ENCODE assay signal across 8 mouse cellular contexts in the genomic region with DNA sequence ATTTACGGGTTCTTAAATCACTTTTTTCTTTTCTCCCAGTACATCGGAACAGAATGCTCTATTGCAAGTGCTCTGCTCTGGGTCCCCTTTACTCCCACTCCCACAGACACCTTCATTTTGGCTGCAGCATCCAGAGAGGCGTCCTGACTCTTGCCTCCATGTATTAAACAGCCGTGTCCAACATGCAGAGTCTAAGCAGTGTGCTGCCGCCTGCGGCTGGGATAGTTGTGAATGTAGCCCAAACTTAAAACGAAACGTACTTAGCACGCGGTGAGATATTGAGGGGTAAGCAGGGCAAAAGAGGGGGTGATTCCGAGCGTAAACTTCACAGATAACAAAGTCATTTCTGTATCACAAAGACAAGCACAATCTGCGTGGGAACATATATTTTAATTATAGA. TPM values are rescaled to one million over a fixed set of nuclear protein-coding genes. Genes with fewer than 3 reads are reported as not detected.
DNase-seq lines count a peak whose midpoint lies in the region; ATAC-seq and TF ChIP-seq lines count a peak whose summit lies in the region.

No protein-coding gene starts in this region.

- peak overlapping the region; percentile 19; the same call in 1 of the 2 replicates for H3K27ac ChIP-seq in embryonic facial prominence, embryonic 10.5 days (replicated peaks)
- H3K27ac ChIP-seq in limb, embryonic 14.5 days (replicated peaks; ENCODE audit: low read depth, low read length) = no peak overlapping the region
- H3K27ac ChIP-seq in neural tube, embryonic 12.5 days = no peak overlapping the region

- no peak for ATAC-seq in cerebellum, adult (ENCODE audit: insufficient number of reproducible peaks, low FRiP score, low TSS enrichment)
- no peak for ATAC-seq in limb, embryonic 14.5 days (ENCODE audit: low FRiP score, low read depth)
- ATAC-seq in neural tube, embryonic 12.5 days (ENCODE audit: low FRiP score, low read depth) = peak; percentile 67

- TF ChIP-seq POLR2A in limb, embryonic 14.5 days (IDR thresholded peaks at IDR 0.05; ENCODE audit: borderline replicate concordance, extremely low read depth, insufficient read depth, insufficient read length) = no peak

- DNase-seq in cerebellum, postnatal 10 days = peak; percentile 13 to 17
- DNase-seq in embryonic facial prominence, embryonic 10.5 days (ENCODE audit: low spot score) = no peak
- peak; percentile 28 to 36 for DNase-seq in heart, postnatal 14 days
- DNase-seq in limb, embryonic 14.5 days (ENCODE audit: low spot score) = no peak
- DNase-seq in ovary, postnatal 14 days (ENCODE audit: low spot score) = no peak
- DNase-seq in layer of hippocampus, adult 11-12 months (ENCODE audit: low spot score) = no peak

- H3K27me3 ChIP-seq in embryonic facial prominence, embryonic 10.5 days (replicated peaks; ENCODE audit: low read depth, poor library complexity, severe bottlenecking) = peaks cover 23% of the 10 kb centered on the region
- 0 out of 2 replicates have a peak, but pooled peaks cover 14% of the 10 kb centered on the region for H3K27me3 ChIP-seq in limb, embryonic 14.5 days (ENCODE audit: control insufficient read depth, insufficient read depth, low read length)
- H3K27me3 ChIP-seq in neural tube, embryonic 12.5 days (replicated peaks) = 0 out of 2 replicates have a peak, but pooled peaks cover 4% of the 10 kb centered on the region

- peak overlapping the region; percentile 85 for H3K4me2 ChIP-seq in limb, embryonic 14.5 days (replicated peaks; ENCODE audit: low read depth, low read length, severe bottlenecking)
- H3K4me2 ChIP-seq in neural tube, embryonic 12.5 days (replicated peaks) = peak overlapping the region; percentile 78

- no peaks in the 10 kb centered on the region for H3K9me3 ChIP-seq in embryonic facial prominence, embryonic 10.5 days
- no peaks in the 10 kb centered on the region for H3K9me3 ChIP-seq in limb, embryonic 14.5 days (ENCODE audit: control insufficient read depth, low read length)
- H3K9me3 ChIP-seq in neural tube, embryonic 12.5 days = peaks cover 6% of the 10 kb centered on the region; the same call in 1 of the 2 replicates

- H3K36me3 ChIP-seq in embryonic facial prominence, embryonic 10.5 days (replicated peaks) = no peaks in the 10 kb centered on the region
- H3K36me3 ChIP-seq in limb, embryonic 14.5 days (ENCODE audit: control insufficient read depth, insufficient read depth, low read length) = no peaks in the 10 kb centered on the region
- H3K36me3 ChIP-seq in neural tube, embryonic 12.5 days = no peaks in the 10 kb centered on the region

- peak overlapping the region; percentile 53; the same call in 1 of the 2 replicates for H3K9ac ChIP-seq in limb, embryonic 14.5 days (ENCODE audit: low read depth, low read length, severe bottlenecking)
- no peak overlapping the region for H3K9ac ChIP-seq in neural tube, embryonic 12.5 days

- 16% methylated on average over 13 of the region's 13 CpGs for WGBS in embryonic facial prominence, embryonic 10.5 days
- WGBS in limb, embryonic 14.5 days = 4% methylated on average over 13 of the region's 13 CpGs
- 15% methylated on average over 13 of the region's 13 CpGs for WGBS in neural tube, embryonic 12.5 days

- peak overlapping the region; percentile 58 for H3K4me3 ChIP-seq in embryonic facial prominence, embryonic 10.5 days
- H3K4me3 ChIP-seq in limb, embryonic 14.5 days (replicated peaks; ENCODE audit: low read length) = peak overlapping the region; percentile 44
- 0 out of 2 replicates have a peak overlapping the region, but pooled peaks have one; percentile 31 for H3K4me3 ChIP-seq in neural tube, embryonic 12.5 days

- intact Hi-C loops in heart, postnatal 14 days (cut with DNase I) = loop anchor here (2.0 kb wide), 2 partner anchors 40 to 68 kb away; no protein-coding TSS in a partner anchor

- peaks cover 17% of the 10 kb centered on the region for H3K4me1 ChIP-seq in embryonic facial prominence, embryonic 10.5 days
- peaks cover 12% of the 10 kb centered on the region; the same call in 1 of the 2 replicates for H3K4me1 ChIP-seq in limb, embryonic 14.5 days (ENCODE audit: control insufficient read depth, insufficient read depth, low read length)
- peaks cover 11% of the 10 kb centered on the region for H3K4me1 ChIP-seq in neural tube, embryonic 12.5 days

RNA-seq across cellular contexts. Expression of a gene that starts 0.7 kb away (rescaled TPM):
- 5.9 and 6.3 TPM in 2 replicates for polyA plus RNA-seq in embryonic facial prominence, embryonic 10.5 days (2016; fragmentation: Nextera tagmentation; extraction: Ambion mirVana)
- total RNA-seq in heart, postnatal 14 days (2021) = 10 to 100 TPM; 29.7 to 40.0 TPM
- 73.8 and 74.1 TPM in 2 replicates for polyA plus RNA-seq in limb, embryonic 14.5 days (2012; rRNA removed)
- 75.3 and 81.6 TPM in 2 replicates for polyA plus RNA-seq in limb, embryonic 14.5 days (2014; fragmentation: Nextera tagmentation; extraction: Ambion mirVana)
- polyA plus RNA-seq in neural tube, embryonic 12.5 days (2016; fragmentation: Nextera tagmentation; extraction: Ambion mirVana) = 13.1 and 14.0 TPM in 2 replicates

RNA-seq across cellular contexts. Expression of a gene that starts 49.9 kb away (rescaled TPM):
- polyA plus RNA-seq in embryonic facial prominence, embryonic 10.5 days (2016; fragmentation: Nextera tagmentation; extraction: Ambion mirVana) = 0.08 TPM in 1 of 2 replicates, not detected in the other
- total RNA-seq in heart, postnatal 14 days (2021) = not detected
- polyA plus RNA-seq in limb, embryonic 14.5 days (2012; rRNA removed) = 0.06 and 0.09 TPM in 2 replicates
- 0.12 and 0.26 TPM in 2 replicates for polyA plus RNA-seq in limb, embryonic 14.5 days (2014; fragmentation: Nextera tagmentation; extraction: Ambion mirVana)
- 0.11 TPM in 1 of 2 replicates, not detected in the other for polyA plus RNA-seq in neural tube, embryonic 12.5 days (2016; fragmentation: Nextera tagmentation; extraction: Ambion mirVana)

Comparison
In these comparisons a context has a peak if more than half of its experiments do, and no peak if none do; other contexts are left out.
1. DNase-seq: peak in cerebellum, postnatal 10 days (2 of 2) and heart, postnatal 14 days (2 of 2); none in embryonic facial prominence, embryonic 10.5 days (single experiment), limb, embryonic 14.5 days (single experiment), ovary, postnatal 14 days (single experiment) and layer of hippocampus, adult 11-12 months (single experiment).
2. Peak in every context shown above with its lines, with median percentiles within 50 percentile points of each other: H3K4me3 ChIP-seq.